In the genomic region with DNA sequence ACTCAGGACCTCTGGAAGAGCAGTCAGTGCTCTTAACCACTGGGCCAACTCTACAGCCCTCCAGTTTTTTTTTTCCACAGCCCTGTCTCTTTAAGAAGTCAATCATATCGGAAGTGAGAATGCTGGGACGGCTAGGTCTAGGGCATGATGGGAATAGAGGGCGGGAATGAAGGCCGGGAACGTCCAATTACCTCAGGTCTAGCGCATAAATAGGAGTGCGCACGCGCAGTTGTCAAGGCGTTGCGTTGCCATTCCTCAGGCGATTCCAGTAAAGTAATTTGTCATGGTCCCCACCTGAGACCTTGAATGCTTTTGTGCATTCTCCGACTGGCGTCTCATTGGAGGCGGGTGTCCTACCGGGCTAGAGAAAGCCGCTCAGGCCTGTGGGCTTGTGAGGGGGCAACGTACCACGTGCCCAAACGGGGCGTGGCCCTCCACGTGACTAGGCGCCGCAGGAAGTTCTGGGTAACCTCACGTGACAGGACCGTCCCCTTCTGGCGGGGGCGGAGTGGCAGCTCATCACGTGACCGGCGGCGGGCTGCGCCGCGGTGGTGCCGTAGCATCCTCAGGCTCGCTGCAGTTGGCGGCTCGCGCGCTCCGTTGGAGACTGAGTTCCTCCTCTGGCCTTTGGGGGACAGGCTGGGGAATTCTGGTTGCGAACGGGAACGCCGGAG, we compare ENCODE assay signal across 8 mouse cellular contexts. TPM values are rescaled to one million over a fixed set of nuclear protein-coding genes. Genes with fewer than 3 reads are reported as not detected.
DNase-seq lines count a peak whose midpoint lies in the region; ATAC-seq and TF ChIP-seq lines count a peak whose summit lies in the region.

Gene Zmym6, plus strand, starts transcription at position 509 of the 674 bp plus-strand sequence.

- peak within 1 kb of the TSS; percentile 92 for H3K27ac ChIP-seq in hindbrain, embryonic 12.5 days
- H3K27ac ChIP-seq in lung, postnatal 0 days (ENCODE audit: low read length) = peak within 1 kb of the TSS; percentile 86

- H3K9ac ChIP-seq in hindbrain, embryonic 12.5 days = peak within 1 kb of the TSS; percentile 70
- peak within 1 kb of the TSS; percentile 30 for H3K9ac ChIP-seq in lung, postnatal 0 days (replicated peaks; ENCODE audit: low read depth)

- H3K36me3 ChIP-seq in hindbrain, embryonic 12.5 days = no peaks in the 10 kb centered on the region
- no peaks in the 10 kb centered on the region for H3K36me3 ChIP-seq in lung, postnatal 0 days (ENCODE audit: insufficient read depth, low read length)

- WGBS in hindbrain, embryonic 12.5 days = under 1% methylated on average over 46 of the region's 46 CpGs
- 2% methylated on average over 46 of the region's 46 CpGs for WGBS in lung, postnatal 0 days

- peak within 1 kb of the TSS; percentile 60 for H3K4me3 ChIP-seq in hindbrain, embryonic 12.5 days
- peak within 1 kb of the TSS; percentile 47 for H3K4me3 ChIP-seq in lung, postnatal 0 days (ENCODE audit: low read depth, low read length)

- peak; percentile 64; the same call in 1 of the 2 replicates for TF ChIP-seq EP300 in lung, postnatal 0 days (IDR thresholded peaks at IDR 0.05)

- DNase-seq in T-cell, adult 2 months (ENCODE audit: low spot score) = peak; percentile 95
- peak; percentile 97 to 98 for DNase-seq in cerebellum, postnatal 25 days
- DNase-seq in frontal cortex, postnatal 14 days (ENCODE audit: low spot score in 2 of 2) = peak; percentile 93 to 94
- peak; percentile 96 for DNase-seq in layer of hippocampus, postnatal 10 days (ENCODE audit: low spot score in 2 of 2)
- DNase-seq in lung, postnatal 0 days (ENCODE audit: low spot score) = peak; percentile 98
- DNase-seq in ovary, postnatal 14 days (ENCODE audit: low spot score) = peak; percentile 90
- peak; percentile 92 for DNase-seq in thymus, postnatal 10 days (ENCODE audit: low spot score in 2 of 2)

- peak within 1 kb of the TSS; percentile 65 for H3K4me2 ChIP-seq in hindbrain, embryonic 12.5 days (replicated peaks)
- H3K4me2 ChIP-seq in lung, postnatal 0 days (replicated peaks; ENCODE audit: low read depth, low read length) = peak within 1 kb of the TSS; percentile 60

- H3K27me3 ChIP-seq in hindbrain, embryonic 12.5 days = no peaks in the 10 kb centered on the region
- H3K27me3 ChIP-seq in lung, postnatal 0 days (replicated peaks; ENCODE audit: insufficient read depth, low read length) = no peaks in the 10 kb centered on the region

- H3K9me3 ChIP-seq in hindbrain, embryonic 12.5 days (replicated peaks) = no peaks in the 10 kb centered on the region
- H3K9me3 ChIP-seq in lung, postnatal 0 days (ENCODE audit: low read length) = no peaks in the 10 kb centered on the region

- TF ChIP-seq CTCF in lung, postnatal 0 days (IDR thresholded peaks at IDR 0.05) = peak; percentile 37; the same call in 1 of the 2 replicates

- ATAC-seq in hindbrain, embryonic 12.5 days (ENCODE audit: low FRiP score) = peak; percentile 98
- ATAC-seq in lung, postnatal 0 days = peak; percentile 98

- peaks cover 9% of the 10 kb centered on the region for H3K4me1 ChIP-seq in hindbrain, embryonic 12.5 days
- peaks cover 7% of the 10 kb centered on the region for H3K4me1 ChIP-seq in lung, postnatal 0 days (ENCODE audit: insufficient read depth, low read depth, low read length)

RNA-seq across cellular contexts. Expression of gene Zmym6, which starts in this region (rescaled TPM):
- 36.0 and 41.1 TPM in 2 replicates for polyA plus RNA-seq in hindbrain, embryonic 12.5 days (2016; fragmentation: Nextera tagmentation; extraction: Ambion mirVana)
- total RNA-seq in layer of hippocampus, postnatal 10 days (2021) = 10 to 100 TPM; 30.5 to 31.8 TPM
- 5.8 and 9.2 TPM in 2 replicates for polyA plus RNA-seq in lung, postnatal 0 days (2015; fragmentation: Nextera tagmentation; extraction: Ambion mirVana)

Comparison
In these comparisons a context has a peak if more than half of its experiments do, and no peak if none do; other contexts are left out.
1. Peak in every context shown above with its lines: DNase-seq, ATAC-seq, H3K4me3 ChIP-seq and H3K27ac ChIP-seq.